Mouse (Mus musculus): ENCODE measurements around the gene Psmc3. TPM values are rescaled to one million over a fixed set of nuclear protein-coding genes. Genes with fewer than 3 reads are reported as not detected.

The Psmc3 gene
- total and polyA plus RNA-seq, 2 experiments = 69.4 to 190 TPM

- H3K4me3 ChIP-seq (ENCODE audit: insufficient read depth, low read depth, low read length) = no peak overlapping the region
- no peaks in the 10 kb centered on the region for H3K79me2 ChIP-seq (ENCODE audit: control insufficient read depth, insufficient read depth, low read length)
- WGBS = 78% methylated on average over 6 of the region's 6 CpGs
- TF ChIP-seq POLR2A (IDR thresholded peaks at IDR 0.05; ENCODE audit: extremely low read depth, insufficient read depth, low read length) (no peak), CTCF (IDR thresholded peaks at IDR 0.05; ENCODE audit: low read depth, low read length) (no peak)
- no peak overlapping the region for H3K9ac ChIP-seq (ENCODE audit: low read depth, low read length)
- H3K36me3 ChIP-seq (ENCODE audit: control insufficient read depth, insufficient read depth, low read length) = no peaks in the 10 kb centered on the region
- H3K27ac ChIP-seq (replicated peaks; ENCODE audit: insufficient read depth, low read depth, low read length) = no peak overlapping the region
- H3K4me1 ChIP-seq (ENCODE audit: control insufficient read depth, insufficient read depth, low read length) = no peaks in the 10 kb centered on the region
- no peaks in the 10 kb centered on the region for H3K27me3 ChIP-seq (ENCODE audit: control insufficient read depth, insufficient read depth, low read length)
- no peak for DNase-seq (ENCODE audit: extremely low read depth, low read depth, low spot score)
These were observed 37.0 kb downstream of the Psmc3 start for GRCm38 (mm10) chr2:91090827-91091226.

GRCm38 (mm10) chr2:91096524-91096923 is 42.7 kb downstream of the Psmc3 start:
- DNase-seq (ENCODE audit: extremely low read depth, low read depth, low spot score) = no peak
- WGBS = 80% methylated on average over 14 of the region's 14 CpGs
- no peaks in the 10 kb centered on the region for H3K36me3 ChIP-seq (ENCODE audit: control insufficient read depth, insufficient read depth, low read length)
- H3K4me1 ChIP-seq (ENCODE audit: control insufficient read depth, insufficient read depth, low read length) = no peaks in the 10 kb centered on the region
- H3K27ac ChIP-seq (replicated peaks; ENCODE audit: insufficient read depth, low read depth, low read length) = peak overlapping the region; percentile 39
- H3K9ac ChIP-seq (ENCODE audit: low read depth, low read length) = peak overlapping the region; percentile 45; the same call in 1 of the 2 replicates
- H3K79me2 ChIP-seq (ENCODE audit: control insufficient read depth, insufficient read depth, low read length) = no peaks in the 10 kb centered on the region
- no peak for TF ChIP-seq POLR2A (IDR thresholded peaks at IDR 0.05; ENCODE audit: extremely low read depth, insufficient read depth, low read length)
- TF ChIP-seq CTCF (IDR thresholded peaks at IDR 0.05; ENCODE audit: low read depth, low read length) = no peak
- peak overlapping the region; percentile 57 for H3K4me3 ChIP-seq (ENCODE audit: insufficient read depth, low read depth, low read length)
- no peaks in the 10 kb centered on the region for H3K27me3 ChIP-seq (ENCODE audit: control insufficient read depth, insufficient read depth, low read length)

- TF ChIP-seq POLR2A (IDR thresholded peaks at IDR 0.05; ENCODE audit: extremely low read depth, insufficient read depth, low read length) (no peak), CTCF (IDR thresholded peaks at IDR 0.05; ENCODE audit: low read depth, low read length) (no peak)
- H3K27me3 ChIP-seq (ENCODE audit: control insufficient read depth, insufficient read depth, low read length) = no peaks in the 10 kb centered on the region
- 78% methylated on average over 10 of the region's 10 CpGs for WGBS
- no peaks in the 10 kb centered on the region for H3K79me2 ChIP-seq (ENCODE audit: control insufficient read depth, insufficient read depth, low read length)
- no peaks in the 10 kb centered on the region for H3K36me3 ChIP-seq (ENCODE audit: control insufficient read depth, insufficient read depth, low read length)
- peak overlapping the region; percentile 57 for H3K4me3 ChIP-seq (ENCODE audit: insufficient read depth, low read depth, low read length)
- no peak for DNase-seq (ENCODE audit: extremely low read depth, low read depth, low spot score)
- H3K4me1 ChIP-seq (ENCODE audit: control insufficient read depth, insufficient read depth, low read length) = no peaks in the 10 kb centered on the region
- peak overlapping the region; percentile 39 for H3K27ac ChIP-seq (replicated peaks; ENCODE audit: insufficient read depth, low read depth, low read length)
- H3K9ac ChIP-seq (ENCODE audit: low read depth, low read length) = peak overlapping the region; percentile 45; the same call in 1 of the 2 replicates
These were observed 43.2 kb downstream of the Psmc3 start for GRCm38 (mm10) chr2:91097015-91097414.

- 28% methylated on average over 2 of the region's 2 CpGs for whole genome bisulfite sequencing
- Histone ChIP-seq H3K36me3 (ENCODE audit: control insufficient read depth, insufficient read depth, low read length) (no peaks in the 10 kb centered on the region), H3K4me3 (ENCODE audit: insufficient read depth, low read depth, low read length) (no peak overlapping the region), H3K27me3 (ENCODE audit: control insufficient read depth, insufficient read depth, low read length) (no peaks in the 10 kb centered on the region), H3K79me2 (ENCODE audit: control insufficient read depth, insufficient read depth, low read length) (no peaks in the 10 kb centered on the region), H3K9ac (ENCODE audit: low read depth, low read length) (0 out of 2 replicates have a peak overlapping the region, but pooled peaks have one; percentile 10), H3K4me1 (ENCODE audit: control insufficient read depth, insufficient read depth, low read length) (no peaks in the 10 kb centered on the region), H3K27ac (replicated peaks; ENCODE audit: insufficient read depth, low read depth, low read length) (0 out of 2 replicates have a peak overlapping the region, but pooled peaks have one; percentile 1)
- peak; percentile 23 for DNase-seq (ENCODE audit: extremely low read depth, low read depth, low spot score)
- TF ChIP-seq POLR2A (IDR thresholded peaks at IDR 0.05; ENCODE audit: extremely low read depth, insufficient read depth, low read length) (no peak), CTCF (IDR thresholded peaks at IDR 0.05; ENCODE audit: low read depth, low read length) (no peak)
These were observed 44.3 kb downstream of the Psmc3 start for GRCm38 (mm10) chr2:91098156-91098555.

- Histone ChIP-seq H3K36me3 (ENCODE audit: control insufficient read depth, insufficient read depth, low read length) (no peaks in the 10 kb centered on the region), H3K79me2 (ENCODE audit: control insufficient read depth, insufficient read depth, low read length) (no peaks in the 10 kb centered on the region), H3K27me3 (ENCODE audit: control insufficient read depth, insufficient read depth, low read length) (no peaks in the 10 kb centered on the region), H3K9ac (ENCODE audit: low read depth, low read length) (no peak overlapping the region), H3K27ac (replicated peaks; ENCODE audit: insufficient read depth, low read depth, low read length) (no peak overlapping the region), H3K4me1 (ENCODE audit: control insufficient read depth, insufficient read depth, low read length) (no peaks in the 10 kb centered on the region), H3K4me3 (ENCODE audit: insufficient read depth, low read depth, low read length) (no peak overlapping the region)
- peak; percentile 96 for TF ChIP-seq CTCF (IDR thresholded peaks at IDR 0.05; ENCODE audit: low read depth, low read length)
- TF ChIP-seq POLR2A (IDR thresholded peaks at IDR 0.05; ENCODE audit: extremely low read depth, insufficient read depth, low read length) = no peak
- DNase-seq (ENCODE audit: extremely low read depth, low read depth, low spot score) = peak; percentile 71
- 4% methylated on average over 7 of the region's 7 CpGs for WGBS
These were observed 47.4 kb downstream of the Psmc3 start for GRCm38 (mm10) chr2:91101124-91101740.

- no peaks in the 10 kb centered on the region for H3K36me3 ChIP-seq (ENCODE audit: control insufficient read depth, insufficient read depth, low read length)
- H3K9ac ChIP-seq (ENCODE audit: low read depth, low read length) = no peak overlapping the region
- DNase-seq (ENCODE audit: extremely low read depth, low read depth, low spot score) = no peak
- 91% methylated on average over 3 of the region's 3 CpGs for WGBS
- TF ChIP-seq CTCF (IDR thresholded peaks at IDR 0.05; ENCODE audit: low read depth, low read length) (no peak), POLR2A (IDR thresholded peaks at IDR 0.05; ENCODE audit: extremely low read depth, insufficient read depth, low read length) (no peak)
- H3K79me2 ChIP-seq (ENCODE audit: control insufficient read depth, insufficient read depth, low read length) = no peaks in the 10 kb centered on the region
- peaks cover 5% of the 10 kb centered on the region; the same call in 1 of the 2 replicates for H3K4me1 ChIP-seq (ENCODE audit: control insufficient read depth, insufficient read depth, low read length)
- H3K4me3 ChIP-seq (ENCODE audit: insufficient read depth, low read depth, low read length) = no peak overlapping the region
- no peaks in the 10 kb centered on the region for H3K27me3 ChIP-seq (ENCODE audit: control insufficient read depth, insufficient read depth, low read length)
- no peak overlapping the region for H3K27ac ChIP-seq (replicated peaks; ENCODE audit: insufficient read depth, low read depth, low read length)
These were observed 54.3 kb downstream of the Psmc3 start for GRCm38 (mm10) chr2:91108156-91108555.

Measured in liver, adult 2 months (tissue).